Comparison of ENCODE assay signal across 14 mouse cellular contexts in the genomic region with DNA sequence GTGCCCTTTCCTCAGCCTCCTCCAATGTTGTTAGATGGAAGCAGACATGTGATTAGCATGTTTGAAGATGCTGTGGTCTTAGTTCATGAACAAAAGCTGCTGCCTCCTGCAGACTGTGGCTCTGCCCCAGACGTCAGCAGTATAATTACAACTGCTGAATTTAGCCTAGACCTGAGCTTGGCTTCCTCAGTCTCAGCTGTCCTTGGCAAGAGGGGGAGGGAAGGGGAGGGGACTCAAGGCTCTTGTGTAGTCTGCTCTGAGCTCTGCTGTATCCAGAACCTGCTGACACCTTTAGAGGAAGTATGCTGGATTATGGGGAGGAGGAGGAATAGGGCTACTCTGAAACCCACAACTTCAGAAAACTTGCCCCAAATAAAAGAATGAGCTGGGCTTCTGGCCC.
DNase-seq lines count a peak whose midpoint lies in the region; ATAC-seq and TF ChIP-seq lines count a peak whose summit lies in the region.
"Had no signal": no experiment of that assay in that cellular context is flagged by ENCODE, and none has a peak within 500 bp of the region (broad histone marks: within the 10 kb centered on the region; RNA-seq: fewer than 3 reads in every experiment).

No protein-coding gene starts in this region.

- H3K4me1 ChIP-seq in hindbrain, embryonic 11.5 days (replicated peaks; ENCODE audit: control insufficient read depth, insufficient read depth, low read length), result 0 out of 2 replicates have a peak, but pooled peaks cover 4% of the 10 kb centered on the region
- H3K4me1 ChIP-seq in hindbrain, embryonic 12.5 days, result peaks cover 17% of the 10 kb centered on the region
- peaks cover 24% of the 10 kb centered on the region for H3K4me1 ChIP-seq in thymus, adult 2 months (replicated peaks; ENCODE audit: control insufficient read depth, insufficient read depth, low read length)

- H3K4me3 ChIP-seq in hindbrain, embryonic 11.5 days (ENCODE audit: low read depth, low read length), result no peak overlapping the region
- no peak overlapping the region for H3K4me3 ChIP-seq in hindbrain, embryonic 12.5 days
- H3K4me3 ChIP-seq in myocyte, result no peak overlapping the region
- H3K4me3 ChIP-seq in thymus, adult 2 months (ENCODE audit: control insufficient read depth, insufficient read depth, low read length), result no peak overlapping the region
- H3K4me3 ChIP-seq: heart, embryonic 12.5 days; liver, embryonic 12.5 days had no signal

- TF ChIP-seq CTCF in thymus, adult 2 months (IDR thresholded peaks at IDR 0.05; ENCODE audit: borderline replicate concordance, control insufficient read depth, extremely low read depth, insufficient read depth, low read length, poor library complexity), result no peak

- no peak for TF ChIP-seq POLR2A in myocyte (IDR thresholded peaks at IDR 0.05; ENCODE audit: insufficient read length, low read depth)
- no peak for TF ChIP-seq POLR2A in thymus, adult 2 months (IDR thresholded peaks at IDR 0.05; ENCODE audit: control insufficient read depth, extremely low read depth, insufficient read depth, low read length, poor library complexity)

- peak; percentile 72 for DNase-seq in adrenal gland, adult 2 months
- DNase-seq in adrenal gland, adult 18-20 months (ENCODE audit: low spot score in 2 of 2), result no peak
- DNase-seq in hindbrain, embryonic 11.5 days (ENCODE audit: low spot score), result peak; percentile 16
- DNase-seq in ovary, postnatal 36 days (ENCODE audit: low spot score), result peak; percentile 34
- no peak for DNase-seq in ovary, postnatal 10 days (ENCODE audit: low spot score)
- no peak for DNase-seq in thymus, adult 2 months
- DNase-seq: cerebellum, adult 11 months; right cerebral cortex, postnatal 14 days; thymus, postnatal 25 days had no signal

- 10% methylated on average over 1 of the region's 1 CpGs for WGBS in hindbrain, embryonic 11.5 days
- 12% methylated on average over 1 of the region's 1 CpGs for WGBS in hindbrain, embryonic 12.5 days
- 54% methylated on average over 1 of the region's 1 CpGs for WGBS in thymus, adult 2 months

- H3K9me3 ChIP-seq in hindbrain, embryonic 11.5 days (ENCODE audit: control insufficient read depth, low read length), result no peaks in the 10 kb centered on the region
- H3K9me3 ChIP-seq in hindbrain, embryonic 12.5 days (replicated peaks), result no peaks in the 10 kb centered on the region
- H3K9me3 ChIP-seq: heart, embryonic 12.5 days; liver, embryonic 12.5 days had no signal

- H3K9ac ChIP-seq in hindbrain, embryonic 11.5 days (ENCODE audit: low read depth, low read length), result no peak overlapping the region
- no peak overlapping the region for H3K9ac ChIP-seq in hindbrain, embryonic 12.5 days
- H3K9ac ChIP-seq: heart, embryonic 12.5 days; liver, embryonic 12.5 days had no signal

- H3K27ac ChIP-seq in hindbrain, embryonic 11.5 days (ENCODE audit: low read depth, low read length), result no peak overlapping the region
- H3K27ac ChIP-seq in hindbrain, embryonic 12.5 days, result no peak overlapping the region
- H3K27ac ChIP-seq in thymus, adult 2 months (ENCODE audit: control insufficient read depth, insufficient read depth, low read length), result no peak overlapping the region
- H3K27ac ChIP-seq: kidney, postnatal 0 days; liver, embryonic 12.5 days had no signal

- H3K4me2 ChIP-seq in hindbrain, embryonic 11.5 days (replicated peaks; ENCODE audit: low read depth, low read length), result no peak overlapping the region
- H3K4me2 ChIP-seq in hindbrain, embryonic 12.5 days (replicated peaks), result no peak overlapping the region
- no peak overlapping the region for H3K4me2 ChIP-seq in myocyte (ENCODE audit: low read depth)
- H3K4me2 ChIP-seq: heart, embryonic 12.5 days; liver, embryonic 12.5 days had no signal

- no peaks in the 10 kb centered on the region for H3K79me2 ChIP-seq in myocyte (ENCODE audit: control insufficient read depth, insufficient read depth)

- peak; percentile 56; the same call in 1 of the 2 replicates for ATAC-seq in hindbrain, embryonic 11.5 days (ENCODE audit: low FRiP score)
- ATAC-seq in hindbrain, embryonic 12.5 days (ENCODE audit: low FRiP score), result no peak
- ATAC-seq: liver, embryonic 12.5 days had no signal

- H3K27me3 ChIP-seq in hindbrain, embryonic 11.5 days (ENCODE audit: control insufficient read depth, insufficient read depth, low read length), result no peaks in the 10 kb centered on the region
- no peaks in the 10 kb centered on the region for H3K27me3 ChIP-seq in hindbrain, embryonic 12.5 days
- no peaks in the 10 kb centered on the region for H3K27me3 ChIP-seq in myocyte (ENCODE audit: control insufficient read depth, insufficient read depth, insufficient read length)
- no peaks in the 10 kb centered on the region for H3K27me3 ChIP-seq in thymus, adult 2 months (ENCODE audit: control insufficient read depth, insufficient read depth, low read length)
- H3K27me3 ChIP-seq: heart, embryonic 12.5 days; liver, embryonic 12.5 days had no signal

- H3K36me3 ChIP-seq in hindbrain, embryonic 11.5 days (ENCODE audit: control insufficient read depth, insufficient read depth, low read length), result no peaks in the 10 kb centered on the region
- no peaks in the 10 kb centered on the region for H3K36me3 ChIP-seq in hindbrain, embryonic 12.5 days
- no peaks in the 10 kb centered on the region for H3K36me3 ChIP-seq in myocyte (ENCODE audit: control insufficient read depth, insufficient read depth)
- no peaks in the 10 kb centered on the region for H3K36me3 ChIP-seq in thymus, adult 2 months (ENCODE audit: control insufficient read depth, insufficient read depth, low read length)
- H3K36me3 ChIP-seq: heart, embryonic 12.5 days; liver, embryonic 12.5 days had no signal

- H3ac ChIP-seq in myocyte (ENCODE audit: control insufficient read depth, insufficient read length), result no peak overlapping the region

TF ChIP-seq in myocyte, 11 proteins besides CTCF, POLR2A, EP300 and RAD21:
- peak in 2 of 3 experiments; percentile 43 to 51 for TF ChIP-seq MYOD1 (IDR thresholded peaks at IDR 0.05; ENCODE audit: control insufficient read depth in 1 of 3, insufficient read length in 2 of 3, low read depth in 2 of 3)
- peak in 2 of 3 experiments; percentile 42 to 58 for TF ChIP-seq MYOG (IDR thresholded peaks at IDR 0.05; ENCODE audit: control insufficient read depth in 1 of 3, insufficient read depth in 1 of 3, insufficient read length in 2 of 3, low read depth in 2 of 3)
- no peak for TF ChIP-seq REST (IDR thresholded peaks at IDR 0.05; ENCODE audit: insufficient read depth, insufficient read length)

Comparison
In these comparisons a context has a peak if more than half of its experiments do, and no peak if none do; other contexts are left out.
1. DNase-seq: peak in adrenal gland, adult 2 months (single experiment), hindbrain, embryonic 11.5 days (single experiment) and ovary, postnatal 36 days (single experiment); none in adrenal gland, adult 18-20 months (0 of 2), ovary, postnatal 10 days (single experiment) and thymus, adult 2 months (single experiment).